Mouse (Mus musculus) ES-Bruce4 (cell line): ENCODE measurements around the gene Atcay. TPM values are rescaled to one million over a fixed set of nuclear protein-coding genes. Genes with fewer than 3 reads are reported as not detected.

Experiments used
- H3K27ac ChIP-seq: 2 replicates; pipeline ENCODE4 v1.5.1; 2012; ENCODE audit warnings: low read length, inconsistent platforms; ENCODE audit not compliant: insufficient read depth
- H3K27me3 ChIP-seq: 2 replicates; pipeline ENCODE4 v1.6.1; 2012; ENCODE audit warnings: mild to moderate bottlenecking, low read length, inconsistent platforms; ENCODE audit not compliant: control insufficient read depth, poor library complexity, insufficient read depth, severe bottlenecking
- H3K36me3 ChIP-seq: 2 replicates; pipeline ENCODE4 v1.6.1; 2012; ENCODE audit warnings: inconsistent platforms, mild to moderate bottlenecking, low read length, moderate library complexity; ENCODE audit not compliant: control insufficient read depth, poor library complexity, insufficient read depth, severe bottlenecking
- H3K4me1 ChIP-seq: one replicate; pipeline ENCODE4 v1.8.1; 2011; ENCODE audit warnings: low read length; ENCODE audit not compliant: control insufficient read depth, insufficient read depth
- H3K4me3 ChIP-seq: 2 replicates; pipeline ENCODE4 v1.5.1; 2011; ENCODE audit warnings: low read depth, mild to moderate bottlenecking, low read length
- H3K9ac ChIP-seq: 2 replicates; pipeline ENCODE4 v1.6.1; 2012; ENCODE audit warnings: low read depth, mild to moderate bottlenecking, inconsistent platforms; ENCODE audit not compliant: poor library complexity, severe bottlenecking
- H3K9me3 ChIP-seq: replicated peaks from 2 replicates; pipeline ENCODE4 v1.6.1; 2012; ENCODE audit warnings: mild to moderate bottlenecking, low read length, inconsistent platforms; ENCODE audit not compliant: control insufficient read depth, poor library complexity, insufficient read depth, severe bottlenecking
- CTCF ChIP-seq: IDR thresholded peaks from one replicate; pipeline ENCODE4 v1.8.1; 2011; ENCODE audit warnings: low read depth, low read length
- EP300 ChIP-seq: IDR thresholded peaks from 2 replicates; pipeline ENCODE4 v1.6.1; 2011; ENCODE audit warnings: low read depth, low read length; ENCODE audit not compliant: insufficient read depth
- POLR2A ChIP-seq: IDR thresholded peaks from one replicate; pipeline ENCODE4 v1.8.1; 2011; ENCODE audit warnings: low read length; ENCODE audit not compliant: insufficient read depth
- polyA plus RNA-seq: library from polyadenylated mRNA; stranded (reverse); fragments of >200 nt; gene quantifications from 2 replicates; pipeline ENCODE4 v1.2.4, GENCODE M21; 2011; ENCODE audit warnings: low read depth; ENCODE audit not compliant: missing spikeins, insufficient read depth, insufficient read length

Atcay gene
- polyA plus RNA-seq, 1 experiment = 0.91 TPM

DNA sequence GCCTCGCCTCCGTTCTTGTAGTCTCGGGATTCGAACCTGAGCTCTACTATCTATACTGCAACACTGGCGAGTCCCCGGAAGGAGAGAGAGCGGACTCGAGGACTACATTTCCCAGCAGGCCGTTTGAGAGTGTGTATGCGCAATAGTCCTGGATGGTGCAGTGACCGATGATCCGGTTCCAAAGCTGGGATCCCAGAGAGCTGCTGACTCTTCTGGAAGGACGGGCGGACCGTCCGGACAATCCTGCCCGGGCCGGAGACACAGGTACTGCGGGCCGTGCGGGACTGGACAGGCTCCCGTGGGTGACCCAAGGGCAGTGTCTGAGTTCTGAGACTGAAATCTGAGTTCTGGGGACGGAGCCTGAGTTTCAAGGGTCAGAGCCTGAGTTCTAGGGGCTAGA is 37.4 kb upstream of the Atcay start:
- Histone ChIP-seq H3K9ac (peak overlapping the region; percentile 86), H3K4me1 (no peaks in the 10 kb centered on the region), H3K27ac (no peak overlapping the region), H3K4me3 (peak overlapping the region; percentile 98), H3K27me3 (no peaks in the 10 kb centered on the region), H3K36me3 (0 out of 2 replicates have a peak, but pooled peaks cover 5% of the 10 kb centered on the region), H3K9me3 (no peaks in the 10 kb centered on the region)
- peak; percentile 45 for TF ChIP-seq POLR2A
- TF ChIP-seq CTCF = no peak

- peak; percentile 25; the same call in 1 of the 2 replicates for TF ChIP-seq EP300
- no peak for TF ChIP-seq CTCF
- TF ChIP-seq POLR2A = peak; percentile 43
- no peaks in the 10 kb centered on the region for H3K9me3 ChIP-seq
- no peaks in the 10 kb centered on the region for H3K27me3 ChIP-seq
- peaks cover under 1% of the 10 kb centered on the region for H3K4me1 ChIP-seq
- peak within 1 kb of the TSS; percentile 86 for H3K9ac ChIP-seq
- H3K4me3 ChIP-seq = peak within 1 kb of the TSS; percentile 98
- H3K27ac ChIP-seq = peak within 1 kb of the TSS; percentile 46; the same call in 1 of the 2 replicates
- 0 out of 2 replicates have a peak, but pooled peaks cover 4% of the 10 kb centered on the region for H3K36me3 ChIP-seq
Observed at GRCm38 (mm10) chr10:81266211-81267105, 35.8 kb upstream of the Atcay start, which contains the start of the genes Mrpl54 and Apba3. Gene Mrpl54, minus strand, starts transcription at chr10:81266934. Gene Apba3, plus strand, starts transcription at chr10:81266960.

DNA sequence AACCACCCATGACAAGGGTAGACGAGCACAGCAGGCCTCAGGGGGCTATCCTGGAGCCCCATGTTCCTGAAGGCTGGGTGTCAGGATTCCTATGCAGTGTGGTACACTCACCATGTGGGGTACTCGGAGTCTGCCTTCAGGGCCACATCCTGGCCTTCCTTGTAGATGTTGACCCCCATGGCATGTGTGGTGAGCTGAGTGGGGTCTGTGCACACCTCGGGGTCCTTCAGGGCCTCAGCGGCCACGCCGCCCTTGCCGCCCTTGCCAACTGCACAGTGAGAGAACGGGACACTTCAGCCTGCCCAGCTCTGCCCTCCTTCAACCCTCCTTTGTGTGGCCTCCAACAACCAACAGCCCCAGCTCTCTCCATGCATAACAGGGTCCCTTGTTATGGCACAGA is 34.9 kb upstream of the Atcay start:
- TF ChIP-seq POLR2A = no peak
- TF ChIP-seq EP300 = no peak
- TF ChIP-seq CTCF = no peak
- 0 out of 2 replicates have a peak, but pooled peaks cover 2% of the 10 kb centered on the region for H3K36me3 ChIP-seq

GRCm38 (mm10) chr10:81261025-81261424 is 30.4 kb upstream of the Atcay start:
- Histone ChIP-seq H3K9ac (no peak overlapping the region), H3K36me3 (0 out of 2 replicates have a peak, but pooled peaks cover 2% of the 10 kb centered on the region), H3K4me3 (no peak overlapping the region), H3K4me1 (peaks cover 4% of the 10 kb centered on the region), H3K9me3 (no peaks in the 10 kb centered on the region), H3K27me3 (no peaks in the 10 kb centered on the region), H3K27ac (no peak overlapping the region)
- no peak for TF ChIP-seq EP300
- no peak for TF ChIP-seq CTCF
- no peak for TF ChIP-seq POLR2A

More for the DNA sequence above, 34.9 kb upstream of the Atcay start:
- H3K9me3 ChIP-seq = no peaks in the 10 kb centered on the region
- H3K27ac ChIP-seq = no peak overlapping the region
- H3K27me3 ChIP-seq = no peaks in the 10 kb centered on the region
- no peak overlapping the region for H3K9ac ChIP-seq
- 0 out of 2 replicates have a peak overlapping the region, but pooled peaks have one; percentile 11 for H3K4me3 ChIP-seq
- H3K4me1 ChIP-seq = peaks cover 4% of the 10 kb centered on the region

GRCm38 (mm10) chr10:81259225-81259884 is 28.7 kb upstream of the Atcay start:
- TF ChIP-seq CTCF (no peak), EP300 (no peak), POLR2A (no peak)
- Histone ChIP-seq H3K27ac (no peak overlapping the region), H3K4me1 (peaks cover 4% of the 10 kb centered on the region), H3K36me3 (no peaks in the 10 kb centered on the region), H3K27me3 (no peaks in the 10 kb centered on the region), H3K4me3 (no peak overlapping the region), H3K9me3 (no peaks in the 10 kb centered on the region), H3K9ac (no peak overlapping the region)
